ENCODE assay signal across 29 mouse cellular contexts in genomic region chr15:37110462-37110861, GRCm38 (mm10).
"Had no signal": no experiment of that assay in that cellular context is flagged by ENCODE, and none has a peak within 500 bp of the region (broad histone marks: within the 10 kb centered on the region; RNA-seq: fewer than 3 reads in every experiment).

No protein-coding gene starts in this region.

- H3K4me1 ChIP-seq: limb, embryonic 10.5 days; limb, embryonic 12.5 days; limb, embryonic 13.5 days; limb, embryonic 15.5 days; liver, embryonic 12.5 days; liver, embryonic 13.5 days; liver, embryonic 15.5 days; lung, embryonic 15.5 days; megakaryocyte, embryonic 14.5 days; midbrain, embryonic 10.5 days; midbrain, embryonic 12.5 days; midbrain, embryonic 13.5 days; midbrain, embryonic 15.5 days had no signal

- DNase-seq: left cerebral cortex, postnatal 4 days; liver; liver, embryonic 13.5 days; liver, postnatal 0 days; lung, adult 18-20 months; lung, embryonic 14.5 days; lung, postnatal 10 days; lung, postnatal 14 days; lung, postnatal 36 days; lung, postnatal 4 days had no signal

- H3K27me3 ChIP-seq: limb, embryonic 12.5 days; limb, embryonic 13.5 days; limb, embryonic 15.5 days; liver, embryonic 13.5 days; liver, embryonic 15.5 days; lung, embryonic 15.5 days; midbrain, embryonic 12.5 days; midbrain, embryonic 13.5 days; midbrain, embryonic 15.5 days had no signal

- H3K9ac ChIP-seq: limb, embryonic 12.5 days; limb, embryonic 13.5 days; limb, embryonic 15.5 days; liver, embryonic 12.5 days; liver, embryonic 13.5 days; liver, embryonic 14.5 days; liver, embryonic 15.5 days; liver, postnatal 0 days; lung, embryonic 14.5 days; lung, embryonic 15.5 days; midbrain, embryonic 12.5 days; midbrain, embryonic 13.5 days; midbrain, embryonic 15.5 days had no signal

- H3K27ac ChIP-seq: left cerebral cortex, adult 2 months; limb, embryonic 10.5 days; limb, embryonic 12.5 days; limb, embryonic 13.5 days; limb, embryonic 15.5 days; liver, embryonic 12.5 days; liver, embryonic 13.5 days; liver, embryonic 14.5 days; liver, embryonic 15.5 days; lung, embryonic 15.5 days; macrophage; midbrain, embryonic 10.5 days; midbrain, embryonic 12.5 days; midbrain, embryonic 13.5 days; midbrain, embryonic 15.5 days had no signal

- ATAC-seq: liver, embryonic 12.5 days; liver, postnatal 0 days; lung, postnatal 0 days; midbrain, embryonic 13.5 days; midbrain, embryonic 15.5 days; midbrain, embryonic 16.5 days had no signal

- H3K4me3 ChIP-seq: left cerebral cortex, adult 2 months; limb, embryonic 10.5 days; limb, embryonic 12.5 days; limb, embryonic 13.5 days; limb, embryonic 15.5 days; liver, embryonic 12.5 days; liver, embryonic 13.5 days; liver, embryonic 15.5 days; lung, embryonic 15.5 days; megakaryocyte, embryonic 14.5 days; midbrain, embryonic 10.5 days; midbrain, embryonic 12.5 days; midbrain, embryonic 13.5 days; midbrain, embryonic 15.5 days; myocyte had no signal

- H3K9me3 ChIP-seq: limb, embryonic 10.5 days; limb, embryonic 15.5 days; liver, embryonic 12.5 days; liver, embryonic 13.5 days; liver, embryonic 15.5 days; lung, embryonic 15.5 days; midbrain, embryonic 13.5 days; midbrain, embryonic 15.5 days had no signal

- H3K4me2 ChIP-seq: limb, embryonic 12.5 days; limb, embryonic 13.5 days; limb, embryonic 15.5 days; liver, embryonic 11.5 days; liver, embryonic 12.5 days; liver, embryonic 13.5 days; liver, embryonic 15.5 days; lung, embryonic 14.5 days; lung, embryonic 15.5 days; midbrain, embryonic 12.5 days; midbrain, embryonic 13.5 days; midbrain, embryonic 15.5 days had no signal

- H3K36me3 ChIP-seq: limb, embryonic 10.5 days; limb, embryonic 12.5 days; limb, embryonic 13.5 days; limb, embryonic 15.5 days; liver, embryonic 12.5 days; liver, embryonic 13.5 days; liver, embryonic 15.5 days; lung, embryonic 15.5 days; midbrain, embryonic 10.5 days; midbrain, embryonic 12.5 days; midbrain, embryonic 13.5 days; midbrain, embryonic 15.5 days had no signal
